Mouse (Mus musculus): Measurements from ENCODE around the gene Rbp1. TPM values are rescaled to one million over a fixed set of nuclear protein-coding genes. Genes with fewer than 3 reads are reported as not detected.
A peak's percentile ranks its signal among the peaks of the same experiment; 100 is the strongest.

Rbp1 gene
- polyA plus RNA-seq, 1 experiment from 2014 or later: 26.1 TPM

DNA sequence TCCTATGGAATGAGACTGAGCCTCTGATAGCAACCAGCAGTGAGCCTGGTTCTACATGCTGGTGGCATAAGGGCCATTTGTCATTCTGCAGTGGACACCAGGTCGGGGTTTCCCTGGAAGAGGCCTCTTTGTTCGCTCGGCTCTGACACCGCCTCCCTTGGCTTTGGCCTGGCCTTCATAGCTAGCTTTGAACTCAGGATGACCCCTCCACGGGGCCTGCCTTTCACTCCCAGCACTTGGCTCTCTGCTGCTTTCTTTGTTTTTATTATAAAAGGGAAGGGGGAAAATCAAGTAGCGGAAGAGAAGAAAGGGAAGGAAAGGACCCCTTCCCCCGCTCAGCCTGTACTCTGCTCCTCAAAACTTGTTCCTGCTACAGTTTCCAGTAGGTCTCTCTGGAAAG is 7.0 kb downstream of the Rbp1 start:
- no peaks in the 10 kb centered on the region for H3K9me3 ChIP-seq (ENCODE audit: control insufficient read depth, low read length)
- H3K36me3 ChIP-seq (ENCODE audit: control insufficient read depth, insufficient read depth, low read length): no peaks in the 10 kb centered on the region
- H3K9ac ChIP-seq (replicated peaks; ENCODE audit: low read length): no peak overlapping the region
- 0 out of 2 replicates have a peak, but pooled peaks cover 7% of the 10 kb centered on the region for H3K27me3 ChIP-seq (ENCODE audit: control insufficient read depth, insufficient read depth, low read length)
- H3K4me1 ChIP-seq (ENCODE audit: control insufficient read depth, insufficient read depth, low read length): peaks cover 15% of the 10 kb centered on the region
- WGBS: 17% methylated on average over 7 of the region's 7 CpGs
- no peak overlapping the region for H3K27ac ChIP-seq (replicated peaks; ENCODE audit: low read depth, low read length)
- peak; percentile 39 for DNase-seq
- no peak for ATAC-seq (ENCODE audit: low FRiP score, low TSS enrichment)
- H3K4me3 ChIP-seq (replicated peaks; ENCODE audit: low read depth, low read length): no peak overlapping the region
- H3K4me2 ChIP-seq (ENCODE audit: low read length): no peak overlapping the region

DNA sequence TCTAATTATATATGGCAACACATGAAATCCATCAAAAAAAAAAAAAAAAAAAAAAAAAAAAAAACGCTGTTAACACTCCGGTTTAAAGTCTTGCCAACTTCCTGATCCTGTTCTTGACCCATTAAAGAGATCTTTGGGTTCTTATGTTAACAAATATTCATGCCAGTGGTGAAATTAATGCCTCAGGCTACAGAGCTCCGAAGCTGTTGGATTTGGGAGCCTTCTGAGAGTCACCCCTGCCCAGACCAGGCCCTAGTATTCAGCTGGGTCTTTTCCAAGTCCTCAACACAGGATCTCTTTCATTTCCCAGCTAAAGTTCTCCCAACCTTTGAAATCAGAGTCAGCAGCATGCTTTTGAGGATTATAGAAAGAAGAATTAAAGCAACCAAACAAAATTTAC is 7.8 kb downstream of the Rbp1 start:
- H3K4me1 ChIP-seq (ENCODE audit: control insufficient read depth, insufficient read depth, low read length): peaks cover 8% of the 10 kb centered on the region
- 73% methylated on average over 3 of the region's 3 CpGs for WGBS
- 0 out of 2 replicates have a peak, but pooled peaks cover 1% of the 10 kb centered on the region for H3K27me3 ChIP-seq (ENCODE audit: control insufficient read depth, insufficient read depth, low read length)
- ATAC-seq (ENCODE audit: low FRiP score, low TSS enrichment): no peak
- H3K36me3 ChIP-seq (ENCODE audit: control insufficient read depth, insufficient read depth, low read length): no peaks in the 10 kb centered on the region
- H3K27ac ChIP-seq (replicated peaks; ENCODE audit: low read depth, low read length): no peak overlapping the region
- no peak overlapping the region for H3K4me2 ChIP-seq (ENCODE audit: low read length)
- H3K9me3 ChIP-seq (ENCODE audit: control insufficient read depth, low read length): no peaks in the 10 kb centered on the region
- no peak overlapping the region for H3K9ac ChIP-seq (replicated peaks; ENCODE audit: low read length)
- no peak overlapping the region for H3K4me3 ChIP-seq (replicated peaks; ENCODE audit: low read depth, low read length)
- DNase-seq: no peak

DNA sequence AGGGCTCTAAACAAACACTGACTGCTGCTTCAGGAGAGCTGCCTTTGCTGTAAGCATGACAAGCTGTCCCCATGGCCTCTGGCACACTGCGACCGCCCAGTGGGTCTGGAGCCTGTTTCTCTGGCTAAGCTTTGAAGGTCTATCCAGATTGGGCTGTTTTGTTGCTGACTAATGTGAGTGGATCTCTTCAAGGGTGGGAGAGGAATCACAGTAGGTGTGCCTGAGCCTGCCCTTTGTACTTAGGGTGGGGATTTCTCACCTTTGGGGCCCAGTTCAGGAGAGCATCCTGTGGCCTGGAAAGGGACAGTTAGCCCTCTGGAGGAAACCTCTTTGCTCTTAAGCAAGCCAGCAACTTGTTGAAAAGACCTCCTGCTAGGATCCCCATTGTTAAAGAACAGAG is 10.3 kb downstream of the Rbp1 start:
- Histone ChIP-seq H3K9ac (replicated peaks; ENCODE audit: low read length) (no peak overlapping the region), H3K4me1 (ENCODE audit: control insufficient read depth, insufficient read depth, low read length) (no peaks in the 10 kb centered on the region; the same call in 1 of the 2 replicates), H3K27me3 (ENCODE audit: control insufficient read depth, insufficient read depth, low read length) (no peaks in the 10 kb centered on the region), H3K27ac (replicated peaks; ENCODE audit: low read depth, low read length) (no peak overlapping the region), H3K4me3 (replicated peaks; ENCODE audit: low read depth, low read length) (no peak overlapping the region), H3K4me2 (ENCODE audit: low read length) (no peak overlapping the region), H3K9me3 (ENCODE audit: control insufficient read depth, low read length) (no peaks in the 10 kb centered on the region), H3K36me3 (ENCODE audit: control insufficient read depth, insufficient read depth, low read length) (no peaks in the 10 kb centered on the region)
- ATAC-seq (ENCODE audit: low FRiP score, low TSS enrichment) (no peak), DNase-seq (no peak)
- WGBS: 34% methylated on average over 2 of the region's 2 CpGs

DNA sequence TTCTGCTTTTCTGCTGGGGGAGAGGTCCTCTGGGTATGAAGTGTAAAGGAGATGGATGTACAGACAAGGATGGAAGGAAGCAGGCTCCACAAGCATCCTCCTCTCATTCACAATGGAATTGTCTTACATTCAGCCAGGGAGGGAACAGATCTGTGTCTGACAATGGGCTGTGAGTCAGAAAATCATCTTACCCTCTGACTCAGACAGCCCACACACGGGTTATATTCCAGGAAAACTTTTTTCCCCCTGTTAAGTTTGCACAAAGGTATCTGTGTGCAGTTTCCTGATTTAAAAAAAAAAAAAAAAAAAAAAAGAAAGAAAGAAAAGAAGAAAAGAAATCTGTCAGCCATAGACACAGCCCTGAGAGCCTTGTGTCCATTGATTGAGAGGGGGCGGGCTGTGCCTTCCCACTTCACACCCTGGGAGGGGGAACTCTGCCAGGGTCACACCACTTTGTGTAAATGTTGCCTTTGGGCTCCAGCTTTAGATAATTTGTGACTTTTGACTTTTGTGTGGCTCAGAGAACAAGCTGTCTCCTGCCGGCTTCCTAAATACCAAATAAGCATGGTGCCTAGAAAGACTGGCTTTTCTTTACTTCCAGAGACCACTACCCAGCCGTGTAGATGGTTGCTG is 11.3 kb downstream of the Rbp1 start:
- no peak overlapping the region for H3K9ac ChIP-seq (replicated peaks; ENCODE audit: low read length)
- no peak overlapping the region for H3K4me3 ChIP-seq (replicated peaks; ENCODE audit: low read depth, low read length)
- H3K27me3 ChIP-seq (ENCODE audit: control insufficient read depth, insufficient read depth, low read length): no peaks in the 10 kb centered on the region
- 17% methylated on average over 4 of the region's 4 CpGs for WGBS
- no peak overlapping the region for H3K27ac ChIP-seq (replicated peaks; ENCODE audit: low read depth, low read length)
- H3K4me1 ChIP-seq (ENCODE audit: control insufficient read depth, insufficient read depth, low read length): no peaks in the 10 kb centered on the region; the same call in 1 of the 2 replicates
- no peaks in the 10 kb centered on the region for H3K9me3 ChIP-seq (ENCODE audit: control insufficient read depth, low read length)
- DNase-seq (no peak), ATAC-seq (ENCODE audit: low FRiP score, low TSS enrichment) (no peak)
- no peak overlapping the region for H3K4me2 ChIP-seq (ENCODE audit: low read length)
- H3K36me3 ChIP-seq (ENCODE audit: control insufficient read depth, insufficient read depth, low read length): no peaks in the 10 kb centered on the region

DNA sequence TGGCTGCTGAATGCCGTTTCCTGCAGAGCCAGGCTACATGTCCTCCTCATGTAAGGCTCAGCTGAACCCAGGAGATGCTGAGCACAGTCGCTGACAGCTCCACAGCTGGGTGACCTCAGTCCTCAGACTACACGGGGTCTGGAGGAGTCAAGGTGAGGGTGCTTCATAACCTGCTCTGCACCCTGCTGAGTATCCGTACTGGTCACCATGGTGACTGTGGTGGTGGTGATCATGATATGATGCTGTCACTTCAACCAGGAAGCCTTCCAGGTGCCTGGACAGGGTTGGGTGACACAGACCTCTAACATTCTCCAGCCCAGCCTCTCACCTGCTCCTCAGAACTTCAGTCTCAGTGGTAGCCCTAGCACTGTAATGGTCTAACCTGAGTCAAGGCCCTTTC is 15.1 kb downstream of the Rbp1 start:
- Histone ChIP-seq H3K27me3 (ENCODE audit: control insufficient read depth, insufficient read depth, low read length) (no peaks in the 10 kb centered on the region), H3K9me3 (ENCODE audit: control insufficient read depth, low read length) (no peaks in the 10 kb centered on the region), H3K36me3 (ENCODE audit: control insufficient read depth, insufficient read depth, low read length) (no peaks in the 10 kb centered on the region), H3K4me3 (replicated peaks; ENCODE audit: low read depth, low read length) (no peak overlapping the region), H3K4me1 (ENCODE audit: control insufficient read depth, insufficient read depth, low read length) (no peaks in the 10 kb centered on the region; the same call in 1 of the 2 replicates), H3K27ac (replicated peaks; ENCODE audit: low read depth, low read length) (no peak overlapping the region), H3K4me2 (ENCODE audit: low read length) (no peak overlapping the region), H3K9ac (replicated peaks; ENCODE audit: low read length) (no peak overlapping the region)
- ATAC-seq (ENCODE audit: low FRiP score, low TSS enrichment) (no peak), DNase-seq (no peak)
- WGBS: 89% methylated on average over 4 of the region's 4 CpGs

DNA sequence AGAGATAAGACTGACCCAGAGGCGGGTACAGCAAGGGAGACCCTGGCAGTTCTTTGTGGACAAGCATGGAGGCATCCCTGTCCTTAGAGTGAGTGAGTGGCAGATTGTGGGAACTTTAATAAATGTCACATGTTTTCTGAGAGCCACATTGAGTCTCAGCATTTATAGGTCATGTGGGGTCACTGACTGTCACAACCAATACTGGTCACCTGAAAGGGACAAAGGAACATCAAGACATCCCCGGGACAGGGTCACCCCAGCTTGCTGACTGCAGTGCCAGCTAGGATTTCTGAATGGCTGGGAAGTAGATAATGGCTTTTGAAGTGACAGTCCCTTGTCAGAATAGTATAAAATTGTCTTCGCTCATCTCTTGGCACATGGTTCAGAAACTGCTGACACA is 16.3 kb downstream of the Rbp1 start:
- Histone ChIP-seq H3K27ac (replicated peaks; ENCODE audit: low read depth, low read length) (no peak overlapping the region), H3K4me1 (ENCODE audit: control insufficient read depth, insufficient read depth, low read length) (no peaks in the 10 kb centered on the region), H3K4me3 (replicated peaks; ENCODE audit: low read depth, low read length) (no peak overlapping the region), H3K36me3 (ENCODE audit: control insufficient read depth, insufficient read depth, low read length) (no peaks in the 10 kb centered on the region), H3K4me2 (ENCODE audit: low read length) (no peak overlapping the region), H3K27me3 (ENCODE audit: control insufficient read depth, insufficient read depth, low read length) (no peaks in the 10 kb centered on the region), H3K9me3 (ENCODE audit: control insufficient read depth, low read length) (no peaks in the 10 kb centered on the region), H3K9ac (replicated peaks; ENCODE audit: low read length) (no peak overlapping the region)
- DNase-seq (no peak), ATAC-seq (ENCODE audit: low FRiP score, low TSS enrichment) (no peak)
- WGBS: 58% methylated on average over 3 of the region's 3 CpGs

DNA sequence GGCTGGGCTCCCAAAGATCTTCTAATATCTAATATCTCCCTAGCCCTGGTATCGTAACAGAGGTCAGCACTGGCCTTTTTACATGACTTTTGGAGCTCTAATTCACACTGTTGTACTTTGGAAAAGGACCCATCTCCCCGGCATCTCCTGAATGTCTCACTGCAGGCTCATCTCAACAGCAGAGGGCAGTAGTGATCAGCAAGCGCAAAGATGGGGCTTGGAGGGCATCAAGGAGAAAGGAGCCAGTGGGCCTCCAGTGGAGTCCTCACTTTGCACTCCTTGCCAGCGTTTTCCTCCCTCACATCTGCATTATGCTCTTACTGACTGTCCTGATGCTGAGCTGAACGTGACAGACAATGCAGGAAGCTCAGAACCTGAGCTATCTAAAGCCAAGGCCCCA is 19.9 kb downstream of the Rbp1 start:
- H3K4me1 ChIP-seq (ENCODE audit: control insufficient read depth, insufficient read depth, low read length): no peaks in the 10 kb centered on the region
- H3K27me3 ChIP-seq (ENCODE audit: control insufficient read depth, insufficient read depth, low read length): no peaks in the 10 kb centered on the region
- H3K9ac ChIP-seq (replicated peaks; ENCODE audit: low read length): no peak overlapping the region
- H3K27ac ChIP-seq (replicated peaks; ENCODE audit: low read depth, low read length): no peak overlapping the region
- no peak for ATAC-seq (ENCODE audit: low FRiP score, low TSS enrichment)
- DNase-seq: peak; percentile 69
- no peaks in the 10 kb centered on the region for H3K36me3 ChIP-seq (ENCODE audit: control insufficient read depth, insufficient read depth, low read length)
- no peak overlapping the region for H3K4me3 ChIP-seq (replicated peaks; ENCODE audit: low read depth, low read length)
- 42% methylated on average over 5 of the region's 5 CpGs for WGBS
- no peaks in the 10 kb centered on the region for H3K9me3 ChIP-seq (ENCODE audit: control insufficient read depth, low read length)
- no peak overlapping the region for H3K4me2 ChIP-seq (ENCODE audit: low read length)

DNA sequence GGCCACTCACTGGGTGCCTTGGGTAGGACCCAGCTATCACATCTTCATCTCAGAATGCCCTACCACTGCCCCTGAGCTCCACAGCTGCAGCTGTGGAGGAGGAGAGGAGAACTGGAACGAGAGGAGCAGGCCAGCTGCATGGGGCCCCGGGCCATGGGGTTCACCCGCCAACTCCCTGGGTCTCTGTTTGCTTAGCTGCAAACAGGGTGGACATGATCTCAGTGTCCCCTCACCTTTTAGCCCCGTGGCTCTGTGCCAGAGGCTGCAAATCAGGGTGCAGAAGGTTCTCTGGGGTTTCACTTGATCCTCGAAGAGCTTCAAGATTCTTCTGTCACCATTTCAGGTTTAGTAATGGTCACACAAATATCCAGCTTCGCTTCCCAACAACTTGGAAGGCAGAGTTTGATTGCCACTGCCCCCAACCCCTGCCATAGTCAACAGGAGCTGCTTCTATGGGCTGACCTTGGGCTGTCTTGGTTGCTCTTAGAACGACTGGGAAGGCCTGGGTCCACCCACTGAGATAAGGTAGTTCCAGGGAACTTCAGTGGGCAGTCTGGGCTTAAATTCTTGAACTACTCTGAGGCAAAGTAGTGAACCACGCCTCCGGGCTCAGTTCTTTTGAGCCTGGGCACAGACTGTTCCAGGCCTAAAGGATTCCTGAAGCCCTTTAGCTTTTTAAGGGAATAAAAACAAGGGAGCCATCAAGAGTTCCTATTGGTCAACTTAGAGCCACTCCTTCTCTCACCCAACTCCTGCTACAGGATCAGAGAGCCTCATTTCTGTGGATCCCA is 22.8 kb downstream of the Rbp1 start:
- H3K27ac ChIP-seq (replicated peaks; ENCODE audit: low read depth, low read length): no peak overlapping the region
- no peak for DNase-seq
- ATAC-seq (ENCODE audit: low FRiP score, low TSS enrichment): no peak
- H3K4me3 ChIP-seq (replicated peaks; ENCODE audit: low read depth, low read length): no peak overlapping the region
- H3K36me3 ChIP-seq (ENCODE audit: control insufficient read depth, insufficient read depth, low read length): no peaks in the 10 kb centered on the region
- H3K9ac ChIP-seq (replicated peaks; ENCODE audit: low read length): no peak overlapping the region
- 79% methylated on average over 9 of the region's 9 CpGs for WGBS
- H3K9me3 ChIP-seq (ENCODE audit: control insufficient read depth, low read length): no peaks in the 10 kb centered on the region
- no peaks in the 10 kb centered on the region for H3K27me3 ChIP-seq (ENCODE audit: control insufficient read depth, insufficient read depth, low read length)
- H3K4me1 ChIP-seq (ENCODE audit: control insufficient read depth, insufficient read depth, low read length): no peaks in the 10 kb centered on the region
- H3K4me2 ChIP-seq (ENCODE audit: low read length): no peak overlapping the region

DNA sequence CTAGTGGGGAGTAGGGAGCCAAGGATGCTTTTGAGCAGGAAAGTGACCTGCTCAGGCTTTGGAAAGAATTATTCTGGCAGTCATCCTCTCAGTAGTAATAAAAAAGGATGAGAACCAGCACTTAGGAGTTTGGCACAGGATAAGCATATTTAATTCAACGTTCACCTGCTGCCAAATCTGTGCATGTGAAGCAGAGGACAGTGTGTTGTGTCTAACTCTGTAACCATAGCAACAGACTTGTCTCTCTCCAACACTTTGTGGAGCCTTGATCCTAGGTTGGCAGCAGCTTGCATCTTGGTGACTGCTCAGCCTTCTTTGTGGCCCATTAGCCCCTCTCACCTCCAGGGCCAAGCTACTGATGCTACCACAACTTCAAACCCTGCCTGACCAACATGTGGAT is 28.2 kb downstream of the Rbp1 start:
- Histone ChIP-seq H3K9me3 (ENCODE audit: control insufficient read depth, low read length) (no peaks in the 10 kb centered on the region), H3K4me1 (ENCODE audit: control insufficient read depth, insufficient read depth, low read length) (no peaks in the 10 kb centered on the region), H3K9ac (replicated peaks; ENCODE audit: low read length) (no peak overlapping the region), H3K27me3 (ENCODE audit: control insufficient read depth, insufficient read depth, low read length) (no peaks in the 10 kb centered on the region), H3K4me3 (replicated peaks; ENCODE audit: low read depth, low read length) (no peak overlapping the region), H3K4me2 (ENCODE audit: low read length) (no peak overlapping the region), H3K27ac (replicated peaks; ENCODE audit: low read depth, low read length) (no peak overlapping the region), H3K36me3 (ENCODE audit: control insufficient read depth, insufficient read depth, low read length) (no peaks in the 10 kb centered on the region)
- no peak for ATAC-seq (ENCODE audit: low FRiP score, low TSS enrichment)
- 59% methylated on average over 1 of the region's 1 CpGs for WGBS
- no peak for DNase-seq

Data from midbrain, embryonic 14.5 days (tissue).